Mouse (Mus musculus) neural tube, embryonic 12.5 days (tissue): ENCODE measurements around the gene Brd7. TPM values are rescaled to one million over a fixed set of nuclear protein-coding genes. Genes with fewer than 3 reads are reported as not detected.

Experiments
- ATAC-seq: fragments of 200-750 bp; cut with Nextera tagmentation; 2 replicates; pipeline ENCODE4 v1.8.0; 2017; ENCODE audit warnings: low read depth, mild to moderate bottlenecking, moderate TSS enrichment, moderate library complexity; ENCODE audit not compliant: low FRiP score
- H3K27ac ChIP-seq: fragments of 300-500 bp; sonication (generic); 2 replicates; pipeline ENCODE4 v1.5.1; 2016
- H3K27me3 ChIP-seq: fragments of 300-500 bp; sonication (generic); replicated peaks from 2 replicates; pipeline ENCODE4 v1.6.1; 2016; ENCODE audit warnings: mild to moderate bottlenecking
- H3K36me3 ChIP-seq: fragments of 300-500 bp; sonication (generic); 2 replicates; pipeline ENCODE4 v1.6.1; 2016; ENCODE audit warnings: mild to moderate bottlenecking
- H3K4me1 ChIP-seq: fragments of 300-500 bp; sonication (generic); 2 replicates; pipeline ENCODE4 v1.6.1; 2016
- H3K4me2 ChIP-seq: fragments of 300-500 bp; sonication (generic); replicated peaks from 2 replicates; pipeline ENCODE4 v1.6.1; 2016; ENCODE audit warnings: mild to moderate bottlenecking
- H3K4me3 ChIP-seq: fragments of 300-500 bp; sonication (generic); 2 replicates; pipeline ENCODE4 v1.5.1; 2016
- H3K9ac ChIP-seq: fragments of 300-500 bp; sonication (generic); 2 replicates; pipeline ENCODE4 v1.6.1; 2016; ENCODE audit warnings: mild to moderate bottlenecking
- H3K9me3 ChIP-seq: fragments of 300-500 bp; sonication (generic); 2 replicates; pipeline ENCODE4 v1.6.1; 2016; ENCODE audit warnings: mild to moderate bottlenecking
- WGBS: fragments of 180-500 bp; shearing (Covaris S2); methylation state at CpG from one replicate; pipeline ENCODE4 v1.1.7; 2016; 5-methylcytosine and 5-hydroxymethylcytosine counted together
- polyA plus RNA-seq: library from polyadenylated mRNA; unstranded; fragments of >200 nt; fragmentation: Nextera tagmentation; extraction: Ambion mirVana; gene quantifications from 2 replicates; pipeline ENCODE4 v1.2.1, GENCODE M21; 2016

Gene Brd7
- polyA plus RNA-seq, 1 experiment from 2014 or later, result 102 TPM

DNA sequence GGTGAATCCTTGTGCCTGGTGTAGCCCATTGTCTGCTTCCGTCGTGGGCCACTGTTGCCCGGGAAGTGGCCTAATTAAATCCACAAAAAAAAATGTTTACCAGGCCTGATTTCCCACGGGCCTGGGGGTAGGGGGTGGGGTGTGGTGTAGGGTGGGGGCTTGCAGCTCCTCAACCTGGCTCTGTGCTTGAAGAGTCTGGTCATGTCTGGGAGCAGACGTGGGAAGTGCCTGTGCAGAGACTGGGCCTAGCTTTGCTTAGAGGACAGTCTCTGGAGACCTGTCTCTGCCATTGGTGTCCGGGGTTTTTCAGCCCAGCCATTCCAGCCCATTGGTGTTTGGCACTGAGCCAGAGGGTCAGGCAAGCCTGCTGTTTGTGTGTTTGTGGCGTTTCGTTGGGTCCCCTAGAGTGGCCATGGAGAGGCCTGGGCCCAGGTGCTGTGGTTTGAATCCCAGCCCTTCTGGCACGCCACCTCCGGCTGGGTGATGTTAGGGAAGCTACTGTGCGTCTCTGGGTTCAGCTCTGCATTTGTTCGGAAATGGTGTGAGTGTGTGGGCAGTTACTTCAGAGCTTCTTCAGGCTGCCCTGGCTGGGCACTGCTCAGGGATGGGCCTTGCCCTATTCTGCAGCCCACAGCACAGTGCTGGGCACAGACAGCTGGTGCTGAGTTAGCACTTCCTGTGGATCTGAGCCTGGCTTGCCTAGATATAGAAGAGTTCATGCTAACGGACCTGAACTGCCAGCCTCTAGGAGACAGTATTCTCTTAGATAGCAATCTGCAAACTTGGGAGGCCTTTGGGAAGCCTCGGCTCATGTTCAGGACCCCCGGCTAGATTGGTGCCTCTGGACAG is 60.2 kb downstream of the Brd7 start:
- Histone ChIP-seq H3K4me3 (no peak overlapping the region), H3K4me2 (no peak overlapping the region), H3K9ac (no peak overlapping the region), H3K36me3 (no peaks in the 10 kb centered on the region), H3K9me3 (no peaks in the 10 kb centered on the region), H3K4me1 (peaks cover 8% of the 10 kb centered on the region), H3K27ac (no peak overlapping the region), H3K27me3 (no peaks in the 10 kb centered on the region)
- 61% methylated on average over 15 of the region's 15 CpGs for WGBS
- ATAC-seq, result peak; percentile 56

DNA sequence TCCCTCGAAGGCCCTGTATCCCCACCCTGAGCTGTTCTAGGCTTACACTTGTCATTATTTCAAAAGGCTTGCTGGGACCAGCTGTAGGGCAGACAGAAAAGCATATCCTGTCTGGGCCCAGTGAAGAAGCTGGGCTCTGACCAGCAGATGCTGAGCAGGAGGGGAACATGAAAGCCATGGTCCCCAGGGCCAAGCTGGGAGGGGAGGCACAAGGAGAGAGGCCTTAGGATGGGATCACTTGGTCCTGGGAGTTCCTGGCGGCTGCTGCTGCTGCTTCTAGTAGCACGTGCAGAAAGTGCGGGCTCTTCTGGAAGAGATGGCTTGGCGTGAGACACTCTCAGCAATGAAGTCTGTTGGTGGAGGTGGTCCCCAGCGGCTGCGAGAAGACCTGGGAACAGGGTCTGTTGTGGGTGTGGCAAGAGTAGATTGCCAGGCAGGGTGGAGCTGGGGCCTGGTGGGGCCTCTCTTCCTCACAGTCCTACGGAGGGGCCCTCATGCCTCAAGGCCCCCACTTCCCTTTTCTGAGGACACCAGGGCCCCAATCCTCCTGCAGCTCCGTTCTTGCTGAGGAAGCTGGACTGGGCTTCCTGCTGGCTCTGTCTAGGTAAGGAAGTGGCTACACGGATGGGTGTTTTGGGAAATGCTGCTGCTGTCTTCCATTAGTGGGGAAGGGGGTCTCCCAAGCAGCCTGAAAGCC is 61.9 kb downstream of the Brd7 start:
- WGBS, result 77% methylated on average over 10 of the region's 10 CpGs

GRCm38 (mm10) chr8:88298733-88299103 is 63.3 kb downstream of the Brd7 start:
- no peak overlapping the region for H3K27ac ChIP-seq
- WGBS, result 91% methylated on average over 10 of the region's 10 CpGs
- H3K9me3 ChIP-seq, result no peaks in the 10 kb centered on the region
- no peak overlapping the region for H3K4me3 ChIP-seq
- no peak overlapping the region for H3K4me2 ChIP-seq
- H3K4me1 ChIP-seq, result peaks cover 8% of the 10 kb centered on the region
- no peak overlapping the region for H3K9ac ChIP-seq
- H3K27me3 ChIP-seq, result no peaks in the 10 kb centered on the region
- no peak for ATAC-seq
- H3K36me3 ChIP-seq, result no peaks in the 10 kb centered on the region

More for the DNA sequence above, 61.9 kb downstream of the Brd7 start:
- Histone ChIP-seq H3K9ac (no peak overlapping the region), H3K27me3 (no peaks in the 10 kb centered on the region), H3K4me3 (no peak overlapping the region), H3K27ac (no peak overlapping the region), H3K9me3 (no peaks in the 10 kb centered on the region), H3K4me2 (no peak overlapping the region), H3K36me3 (no peaks in the 10 kb centered on the region), H3K4me1 (peaks cover 8% of the 10 kb centered on the region)
- ATAC-seq, result no peak

GRCm38 (mm10) chr8:88297976-88298732 is 63.8 kb downstream of the Brd7 start:
- Histone ChIP-seq H3K9ac (no peak overlapping the region), H3K4me2 (no peak overlapping the region), H3K27ac (no peak overlapping the region), H3K4me1 (peaks cover 8% of the 10 kb centered on the region), H3K9me3 (no peaks in the 10 kb centered on the region), H3K4me3 (no peak overlapping the region), H3K36me3 (no peaks in the 10 kb centered on the region), H3K27me3 (no peaks in the 10 kb centered on the region)
- no peak for ATAC-seq
- WGBS, result 69% methylated on average over 12 of the region's 12 CpGs

GRCm38 (mm10) chr8:88294977-88295376 is 67.0 kb downstream of the Brd7 start:
- 78% methylated on average over 2 of the region's 2 CpGs for WGBS
- Histone ChIP-seq H3K27ac (no peak overlapping the region), H3K9me3 (no peaks in the 10 kb centered on the region), H3K4me2 (no peak overlapping the region), H3K36me3 (no peaks in the 10 kb centered on the region), H3K27me3 (no peaks in the 10 kb centered on the region), H3K4me3 (no peak overlapping the region), H3K9ac (no peak overlapping the region), H3K4me1 (no peaks in the 10 kb centered on the region)
- ATAC-seq, result no peak

- no peak overlapping the region for H3K4me3 ChIP-seq
- H3K36me3 ChIP-seq, result no peaks in the 10 kb centered on the region
- H3K4me1 ChIP-seq, result no peaks in the 10 kb centered on the region
- H3K9ac ChIP-seq, result no peak overlapping the region
- no peak for ATAC-seq
- H3K9me3 ChIP-seq, result no peaks in the 10 kb centered on the region
- H3K27ac ChIP-seq, result no peak overlapping the region
- H3K4me2 ChIP-seq, result no peak overlapping the region
- WGBS, result 90% methylated on average over 9 of the region's 9 CpGs
- no peaks in the 10 kb centered on the region for H3K27me3 ChIP-seq
These were observed 68.2 kb downstream of the Brd7 start for GRCm38 (mm10) chr8:88293590-88294356.

- WGBS, result 82% methylated on average over 3 of the region's 3 CpGs
These were observed 69.1 kb downstream of the Brd7 start for GRCm38 (mm10) chr8:88292926-88293325.

GRCm38 (mm10) chr8:88291305-88291690 is 70.7 kb downstream of the Brd7 start:
- H3K4me3 ChIP-seq, result no peak overlapping the region
- no peak overlapping the region for H3K27ac ChIP-seq
- WGBS, result 91% methylated on average over 11 of the region's 11 CpGs
- no peaks in the 10 kb centered on the region for H3K27me3 ChIP-seq
- H3K4me2 ChIP-seq, result no peak overlapping the region
- no peak for ATAC-seq
- no peaks in the 10 kb centered on the region for H3K4me1 ChIP-seq
- no peak overlapping the region for H3K9ac ChIP-seq
- H3K9me3 ChIP-seq, result no peaks in the 10 kb centered on the region
- H3K36me3 ChIP-seq, result no peaks in the 10 kb centered on the region

More at GRCm38 (mm10) chr8:88292926-88293325, 69.1 kb downstream of the Brd7 start:
- no peak for ATAC-seq
- no peaks in the 10 kb centered on the region for H3K36me3 ChIP-seq
- H3K27me3 ChIP-seq, result no peaks in the 10 kb centered on the region
- no peak overlapping the region for H3K4me3 ChIP-seq
- H3K9me3 ChIP-seq, result no peaks in the 10 kb centered on the region
- H3K4me1 ChIP-seq, result no peaks in the 10 kb centered on the region
- H3K27ac ChIP-seq, result no peak overlapping the region
- no peak overlapping the region for H3K9ac ChIP-seq
- H3K4me2 ChIP-seq, result no peak overlapping the region

DNA sequence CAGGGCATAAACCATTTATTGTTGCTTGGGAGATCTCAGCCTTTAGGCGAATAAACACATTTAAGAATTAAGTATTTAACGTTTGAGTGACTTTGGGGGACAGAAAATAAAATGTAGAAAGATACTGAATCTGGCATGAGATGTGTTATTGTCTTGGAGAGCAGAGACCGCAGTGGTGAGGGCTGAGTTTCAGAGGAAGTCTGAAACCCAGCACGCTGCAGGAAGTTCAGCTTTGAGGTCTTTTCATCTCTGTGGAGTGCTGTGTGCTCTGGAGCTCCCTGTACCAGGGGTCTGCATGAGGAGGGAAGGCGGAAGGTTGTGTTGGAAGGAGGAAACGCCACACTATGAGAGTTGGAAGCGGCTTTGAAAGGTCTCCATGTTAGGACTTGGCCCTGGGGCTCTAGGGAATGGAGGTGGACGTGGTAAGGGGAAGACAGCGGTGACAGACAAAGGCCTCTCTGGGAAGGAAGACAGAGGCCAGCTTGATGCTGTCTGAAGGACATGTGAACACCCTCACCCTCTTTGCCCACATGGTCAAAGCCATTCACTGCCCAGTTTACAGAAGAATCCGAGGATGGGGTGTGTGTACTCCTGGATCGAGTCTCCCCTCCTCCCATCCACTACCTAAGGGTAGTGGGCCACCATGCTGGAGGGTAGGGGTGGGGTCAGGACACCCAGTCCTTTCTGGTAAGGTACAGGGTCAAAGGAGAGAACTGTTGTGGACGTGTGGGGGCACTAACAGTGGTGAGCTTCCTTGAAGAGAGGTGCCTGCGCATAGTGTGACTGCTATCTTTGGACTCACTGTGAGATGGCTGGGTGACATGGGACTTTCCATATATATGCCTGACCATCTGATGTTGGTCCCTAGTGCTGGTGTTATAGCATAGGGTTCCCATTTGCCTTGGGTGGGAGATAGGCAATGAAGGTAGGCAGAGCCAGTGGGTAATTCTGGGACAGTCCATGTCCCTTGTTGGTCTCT is 71.4 kb downstream of the Brd7 start:
- Histone ChIP-seq H3K4me3 (no peak overlapping the region), H3K9ac (no peak overlapping the region), H3K36me3 (no peaks in the 10 kb centered on the region), H3K27me3 (no peaks in the 10 kb centered on the region), H3K9me3 (no peaks in the 10 kb centered on the region), H3K27ac (no peak overlapping the region), H3K4me2 (no peak overlapping the region), H3K4me1 (no peaks in the 10 kb centered on the region)
- ATAC-seq, result no peak
- 87% methylated on average over 13 of the region's 13 CpGs for WGBS

DNA sequence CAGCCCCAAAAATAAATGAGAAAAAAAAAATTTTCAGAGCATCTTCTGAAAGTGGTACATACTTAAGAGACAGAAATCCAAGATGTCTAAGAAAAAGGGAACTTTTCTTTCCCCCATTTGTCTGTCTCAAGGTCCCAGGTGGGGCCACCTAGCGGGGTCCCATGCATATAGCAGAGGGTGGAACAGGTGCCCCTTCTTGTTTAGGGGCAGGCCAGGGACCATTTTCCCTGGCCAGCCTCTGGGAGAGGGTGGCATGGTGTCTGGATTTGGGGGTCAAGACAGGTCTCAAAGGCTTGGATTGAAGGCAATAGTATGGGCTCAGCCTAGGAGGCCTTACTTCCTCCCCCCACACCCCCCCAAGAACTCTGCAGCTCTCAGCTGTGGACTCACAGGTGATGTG is 72.1 kb downstream of the Brd7 start:
- Histone ChIP-seq H3K27me3 (no peaks in the 10 kb centered on the region), H3K27ac (no peak overlapping the region), H3K9ac (no peak overlapping the region), H3K4me1 (no peaks in the 10 kb centered on the region), H3K4me2 (no peak overlapping the region), H3K4me3 (no peak overlapping the region), H3K36me3 (no peaks in the 10 kb centered on the region), H3K9me3 (no peaks in the 10 kb centered on the region)
- 66% methylated on average over 1 of the region's 1 CpGs for WGBS
- ATAC-seq, result no peak
